Mouse (Mus musculus): ENCODE measurements around the gene Flt4. TPM values are rescaled to one million over a fixed set of nuclear protein-coding genes. Genes with fewer than 3 reads are reported as not detected.

Flt4 gene
- under 1 TPM; 0.22 to 0.53 TPM for total RNA-seq (2023)

GRCm38 (mm10) chr11:49608938-49609867 lies at the start of gene Flt4:
Flt4 (plus strand) TSS chr11:49609263.

GRCm38 (mm10) chr11:49663310-49663709 lies 54.2 kb downstream of the Flt4 start, which contains the start of gene Scgb3a1:
Scgb3a1 (plus strand) TSS chr11:49663610.

Other genes with a start within 250 kb of the Flt4 start
- not detected for gene Olfr1389, start 186.2 kb upstream of the Flt4 start, total RNA-seq (2023)
- gene Olfr1388, start 172.6 kb upstream of the Flt4 start, total RNA-seq (2023), result under 1 TPM; 0.24 to 0.27 TPM
- not detected for gene Olfr1387, start 153.9 kb upstream of the Flt4 start, total RNA-seq (2023)
- gene Olfr1386, start 144.2 kb upstream of the Flt4 start, total RNA-seq (2023), result not detected
- gene Olfr1385, start 120.2 kb upstream of the Flt4 start, total RNA-seq (2023), result under 1 TPM in 1 of 2 experiments, not detected in 1; 0.11 TPM
- gene Olfr1384, start 102.5 kb upstream of the Flt4 start, total RNA-seq (2023), result not detected
- not detected for gene Olfr1383, start 89.6 kb upstream of the Flt4 start, total RNA-seq (2023)
- gene Olfr1382, start 81.0 kb upstream of the Flt4 start, total RNA-seq (2023), result not detected
- gene Olfr1381, start 65.8 kb upstream of the Flt4 start, total RNA-seq (2023), result not detected
- gene Olfr1380, start 52.4 kb upstream of the Flt4 start, total RNA-seq (2023), result not detected
- not detected for gene Scgb3a1, start 54.3 kb downstream of the Flt4 start, total RNA-seq (2023)
- gene Cnot6, start 103.5 kb downstream of the Flt4 start, total RNA-seq (2023), result 10 to 100 TPM; 44.2 to 47.3 TPM
- gene Gfpt2, start 184.9 kb downstream of the Flt4 start, total RNA-seq (2023), result not detected
- gene Mapk9, start 237.5 kb downstream of the Flt4 start, total RNA-seq (2023), result 10 to 100 TPM; 24.1 to 26.7 TPM

Measured in neutrophil, adult 59 days (primary cell).